Mouse (Mus musculus): ENCODE data around the gene Siva1. TPM values are rescaled to one million over a fixed set of nuclear protein-coding genes. Genes with fewer than 3 reads are reported as not detected.

Siva1 gene
- total and polyA plus RNA-seq, 3 experiments, result 78.1 to 137 (median 135) TPM

GRCm38 (mm10) chr12:112659109-112659508 is 14.6 kb downstream of the Siva1 start:
- no peak for DNase-seq (ENCODE audit: extremely low read depth)
- Histone ChIP-seq H3K4me3 (replicated peaks in 1 of 3; ENCODE audit: low read depth in 2 of 3, low read length in 2 of 3, poor library complexity in 1 of 3) (no peak overlapping the region), H3K79me2 (replicated peaks; ENCODE audit: control insufficient read depth, extremely low read depth, insufficient read depth, poor library complexity, severe bottlenecking) (no peaks in the 10 kb centered on the region), H3K4me1 (ENCODE audit: control insufficient read depth in 1 of 2, insufficient read depth in 2 of 2) (peaks cover 0 to 2% of the 10 kb centered on the region in 2 experiments; a peak in 1 of 4 replicates), H3K27me3 (replicated peaks) (no peaks in the 10 kb centered on the region), H3K9me3 (replicated peaks; ENCODE audit: low read length) (no peaks in the 10 kb centered on the region), H3K9ac (ENCODE audit: insufficient read depth, low read depth) (no peak overlapping the region), H3K36me3 (replicated peaks in 1 of 2; ENCODE audit: control insufficient read depth in 1 of 2, insufficient read depth in 1 of 2, low read length in 1 of 2) (peaks cover 83 to 100% of the 10 kb centered on the region in 2 experiments), H3K4me2 (ENCODE audit: insufficient read depth, low read depth, poor library complexity, severe bottlenecking) (no peak overlapping the region), H3K27ac (ENCODE audit: insufficient read depth, low read depth) (no peak overlapping the region)
- TF ChIP-seq IRF4 (IDR thresholded peaks at IDR 0.05; ENCODE audit: low read depth, low read length), result no peak
- peak; percentile 41 for TF ChIP-seq RAD21 (IDR thresholded peaks at IDR 0.05; ENCODE audit: low read depth, low read length)
- TF ChIP-seq CTCF (conservative IDR thresholded peaks at IDR 0.05 in 1 of 2, IDR thresholded peaks at IDR 0.05 in 1 of 2; ENCODE audit: low read depth in 2 of 2, low read length in 2 of 2), result peak in 1 of 2 experiments; percentile 62; a peak in 2 of 4 replicates
- TF ChIP-seq SMC3 (IDR thresholded peaks at IDR 0.05; ENCODE audit: low read depth, low read length), result peak; percentile 32
- dilution Hi-C loops (cut with MboI; ENCODE audit: extremely low pct_ligation_motif_present, extremely low pct_unique_long_range_greater_than_20kb, low sequenced_read_pairs), result no loop called here
- in situ Hi-C loops (cut with MboI; ENCODE audit: low pct_ligation_motif_present, low pct_unique_long_range_greater_than_20kb, low sequenced_read_pairs), result loop anchor here (5.0 to 10.0 kb wide), 2 partner anchors 48 to 196 kb away; no protein-coding TSS in a partner anchor

GRCm38 (mm10) chr12:112660576-112661326 is 16.3 kb downstream of the Siva1 start:
- dilution Hi-C loops (cut with MboI; ENCODE audit: extremely low pct_ligation_motif_present, extremely low pct_unique_long_range_greater_than_20kb, low sequenced_read_pairs) (no loop called here), in situ Hi-C loops (cut with MboI; ENCODE audit: low pct_ligation_motif_present, low pct_unique_long_range_greater_than_20kb, low sequenced_read_pairs) (no loop called here)
- H3K9me3 ChIP-seq (replicated peaks; ENCODE audit: low read length), result no peaks in the 10 kb centered on the region
- no peak overlapping the region for H3K4me3 ChIP-seq (replicated peaks in 1 of 3; ENCODE audit: low read depth in 2 of 3, low read length in 2 of 3, poor library complexity in 1 of 3)
- no peaks in the 10 kb centered on the region for H3K27me3 ChIP-seq (replicated peaks)
- no peak overlapping the region for H3K9ac ChIP-seq (ENCODE audit: insufficient read depth, low read depth)
- H3K4me2 ChIP-seq (ENCODE audit: insufficient read depth, low read depth, poor library complexity, severe bottlenecking), result no peak overlapping the region
- TF ChIP-seq CTCF (conservative IDR thresholded peaks at IDR 0.05 in 1 of 2, IDR thresholded peaks at IDR 0.05 in 1 of 2; ENCODE audit: low read depth in 2 of 2, low read length in 2 of 2) (no peak), JUN (IDR thresholded peaks at IDR 0.05; ENCODE audit: insufficient read depth, low read depth, low read length) (no peak), MAFK (IDR thresholded peaks at IDR 0.05; ENCODE audit: insufficient replicate concordance, low read length) (no peak), HCFC1 (IDR thresholded peaks at IDR 0.05; ENCODE audit: low read depth, low read length) (no peak), RAD21 (IDR thresholded peaks at IDR 0.05; ENCODE audit: low read depth, low read length) (no peak), MXI1 (IDR thresholded peaks at IDR 0.05; ENCODE audit: low read depth, low read length) (no peak), MAZ (IDR thresholded peaks at IDR 0.05; ENCODE audit: low read depth, low read length) (no peak), TBP (conservative IDR thresholded peaks at IDR 0.05; ENCODE audit: low read depth, low read length) (no peak), TCF12 (IDR thresholded peaks at IDR 0.05; ENCODE audit: low read depth, low read length) (no peak)
- peaks cover 81 to 99% of the 10 kb centered on the region in 2 experiments for H3K36me3 ChIP-seq (replicated peaks in 1 of 2; ENCODE audit: control insufficient read depth in 1 of 2, insufficient read depth in 1 of 2, low read length in 1 of 2)
- no peaks in the 10 kb centered on the region; the same call in 1 of the 2 replicates for H3K79me2 ChIP-seq (replicated peaks; ENCODE audit: control insufficient read depth, extremely low read depth, insufficient read depth, poor library complexity, severe bottlenecking)
- no peak for DNase-seq (ENCODE audit: extremely low read depth)
- peaks cover 0 to 12% of the 10 kb centered on the region in 2 experiments; a peak in 1 of 4 replicates for H3K4me1 ChIP-seq (ENCODE audit: control insufficient read depth in 1 of 2, insufficient read depth in 2 of 2)
- H3K27ac ChIP-seq (ENCODE audit: insufficient read depth, low read depth), result no peak overlapping the region

- H3K4me3 ChIP-seq (replicated peaks in 1 of 3; ENCODE audit: low read depth in 2 of 3, low read length in 2 of 3, poor library complexity in 1 of 3), result no peak overlapping the region
- H3K27ac ChIP-seq (ENCODE audit: insufficient read depth, low read depth), result no peak overlapping the region
- TF ChIP-seq TBP (conservative IDR thresholded peaks at IDR 0.05; ENCODE audit: low read depth, low read length) (no peak), USF2 (conservative IDR thresholded peaks at IDR 0.05; ENCODE audit: low read depth, low read length) (no peak), MAZ (IDR thresholded peaks at IDR 0.05; ENCODE audit: low read depth, low read length) (no peak), ZC3H11A (IDR thresholded peaks at IDR 0.05; ENCODE audit: low read depth, low read length) (no peak), ELF1 (IDR thresholded peaks at IDR 0.05; ENCODE audit: low read depth, low read length) (no peak), BHLHE40 (IDR thresholded peaks at IDR 0.05; ENCODE audit: low read depth, low read length) (no peak), EP300 (IDR thresholded peaks at IDR 0.05; ENCODE audit: low read length) (no peak), NRF1 (IDR thresholded peaks at IDR 0.05; ENCODE audit: low read depth, low read length) (no peak)
- in situ Hi-C loops (cut with MboI; ENCODE audit: low pct_ligation_motif_present, low pct_unique_long_range_greater_than_20kb, low sequenced_read_pairs), result no loop called here
- dilution Hi-C loops (cut with MboI; ENCODE audit: extremely low pct_ligation_motif_present, extremely low pct_unique_long_range_greater_than_20kb, low sequenced_read_pairs), result no loop called here
- no peaks in the 10 kb centered on the region for H3K9me3 ChIP-seq (replicated peaks; ENCODE audit: low read length)
- no peaks in the 10 kb centered on the region; the same call in 1 of the 2 replicates for H3K79me2 ChIP-seq (replicated peaks; ENCODE audit: control insufficient read depth, extremely low read depth, insufficient read depth, poor library complexity, severe bottlenecking)
- H3K36me3 ChIP-seq (replicated peaks in 1 of 2; ENCODE audit: control insufficient read depth in 1 of 2, insufficient read depth in 1 of 2, low read length in 1 of 2), result peaks cover 81 to 99% of the 10 kb centered on the region in 2 experiments
- no peak overlapping the region for H3K4me2 ChIP-seq (ENCODE audit: insufficient read depth, low read depth, poor library complexity, severe bottlenecking)
- peaks cover 0 to 12% of the 10 kb centered on the region in 2 experiments; a peak in 1 of 4 replicates for H3K4me1 ChIP-seq (ENCODE audit: control insufficient read depth in 1 of 2, insufficient read depth in 2 of 2)
- no peak for DNase-seq (ENCODE audit: extremely low read depth)
- H3K27me3 ChIP-seq (replicated peaks), result no peaks in the 10 kb centered on the region
- no peak overlapping the region for H3K9ac ChIP-seq (ENCODE audit: insufficient read depth, low read depth)
Measured at GRCm38 (mm10) chr12:112661327-112661605, 16.8 kb downstream of the Siva1 start.
